Comparison of ENCODE assay signal across 8 mouse cellular contexts in genomic region chr12:102756304-102756703, GRCm38 (mm10). TPM values are rescaled to one million over a fixed set of nuclear protein-coding genes. Genes with fewer than 3 reads are reported as not detected.
DNase-seq lines count a peak whose midpoint lies in the region; ATAC-seq and TF ChIP-seq lines count a peak whose summit lies in the region.

No protein-coding gene starts in this region.

- H3K4me2 ChIP-seq in intestine, embryonic 14.5 days (ENCODE audit: low read length): peak overlapping the region; percentile 74
- peak overlapping the region; percentile 78 for H3K4me2 ChIP-seq in stomach, postnatal 0 days (replicated peaks; ENCODE audit: low read depth)

- peak; percentile 29 for DNase-seq in embryo, embryonic 10.5 days (ENCODE audit: low spot score)
- no peak for DNase-seq in embryo, embryonic 10 days (ENCODE audit: low spot score)
- DNase-seq in CD8-positive naive resting alpha-beta T cell, adult 2 months (ENCODE audit: low read depth in 2 of 2, low spot score in 2 of 2): peak; percentile 54 to 68
- DNase-seq in embryo, embryonic 11 days: peak; percentile 19
- DNase-seq in intestine, embryonic 14.5 days (ENCODE audit: low spot score): no peak
- peak; percentile 56 for DNase-seq in lung, postnatal 36 days
- DNase-seq in stomach, postnatal 0 days (ENCODE audit: low spot score): peak; percentile 55
- no peak for DNase-seq in gastrocnemius, postnatal 25 days

- TF ChIP-seq CTCF in stomach, postnatal 0 days (IDR thresholded peaks at IDR 0.05; ENCODE audit: low read depth): peak; percentile 66

- TF ChIP-seq EP300 in stomach, postnatal 0 days (optimal IDR thresholded peaks at IDR 0.05): no peak

- ATAC-seq in intestine, embryonic 14.5 days (replicated peaks; ENCODE audit: low FRiP score, low TSS enrichment, low read depth): no peak
- no peak for ATAC-seq in stomach, postnatal 0 days (ENCODE audit: low FRiP score, low TSS enrichment)

- no peaks in the 10 kb centered on the region for H3K9me3 ChIP-seq in intestine, embryonic 14.5 days (ENCODE audit: control insufficient read depth, low read length)
- H3K9me3 ChIP-seq in stomach, postnatal 0 days (ENCODE audit: control insufficient read depth, low read length): no peaks in the 10 kb centered on the region

- H3K27ac ChIP-seq in intestine, embryonic 14.5 days (ENCODE audit: low read depth): no peak overlapping the region
- H3K27ac ChIP-seq in stomach, postnatal 0 days (replicated peaks): no peak overlapping the region

- peaks cover 10% of the 10 kb centered on the region; the same call in 1 of the 2 replicates for H3K4me1 ChIP-seq in intestine, embryonic 14.5 days (replicated peaks; ENCODE audit: control insufficient read depth, insufficient read depth, low read length)
- no peaks in the 10 kb centered on the region; the same call in 1 of the 2 replicates for H3K4me1 ChIP-seq in stomach, postnatal 0 days (replicated peaks; ENCODE audit: control insufficient read depth, insufficient read depth)

- H3K9ac ChIP-seq in intestine, embryonic 14.5 days (ENCODE audit: low read length): no peak overlapping the region
- no peak overlapping the region; the same call in 1 of the 2 replicates for H3K9ac ChIP-seq in stomach, postnatal 0 days (ENCODE audit: low read length)

- WGBS in intestine, embryonic 14.5 days: 80% methylated on average over 7 of the region's 7 CpGs
- 74% methylated on average over 7 of the region's 7 CpGs for WGBS in stomach, postnatal 0 days

- H3K27me3 ChIP-seq in intestine, embryonic 14.5 days (replicated peaks; ENCODE audit: control insufficient read depth, insufficient read depth, low read length): no peaks in the 10 kb centered on the region
- no peaks in the 10 kb centered on the region for H3K27me3 ChIP-seq in stomach, postnatal 0 days (ENCODE audit: control insufficient read depth, insufficient read depth, low read length)

- H3K4me3 ChIP-seq in intestine, embryonic 14.5 days (ENCODE audit: low read depth, low read length): peak overlapping the region; percentile 83
- H3K4me3 ChIP-seq in stomach, postnatal 0 days (ENCODE audit: low read depth, low read length): peak overlapping the region; percentile 89

- peaks cover 5% of the 10 kb centered on the region; the same call in 1 of the 2 replicates for H3K36me3 ChIP-seq in intestine, embryonic 14.5 days (ENCODE audit: control insufficient read depth, insufficient read depth, low read length)
- H3K36me3 ChIP-seq in stomach, postnatal 0 days (ENCODE audit: control insufficient read depth, insufficient read depth, low read length): no peaks in the 10 kb centered on the region

RNA-seq across cellular contexts. Expression of gene Gm28051, which starts 1.3 kb away (rescaled TPM):
- not detected in 2 replicates for polyA plus RNA-seq in intestine, embryonic 14.5 days (2014; fragmentation: Nextera tagmentation; extraction: Ambion mirVana)
- polyA plus RNA-seq in stomach, postnatal 0 days (2015; fragmentation: Nextera tagmentation; extraction: Ambion mirVana): not detected in 2 replicates
- total RNA-seq in gastrocnemius, postnatal 25 days (2021): not detected

RNA-seq across cellular contexts. Expression of gene Gon7, which starts 1.3 kb away (rescaled TPM):
- polyA plus RNA-seq in intestine, embryonic 14.5 days (2014; fragmentation: Nextera tagmentation; extraction: Ambion mirVana): 26.5 and 30.4 TPM in 2 replicates
- 13.6 and 14.7 TPM in 2 replicates for polyA plus RNA-seq in stomach, postnatal 0 days (2015; fragmentation: Nextera tagmentation; extraction: Ambion mirVana)
- total RNA-seq in gastrocnemius, postnatal 25 days (2021): 10 to 100 TPM in 1 of 2 experiments, 1 to 10 TPM in 1; 6.5 to 10.1 TPM

RNA-seq across cellular contexts. Expression of gene Ubr7, which starts 1.5 kb away (rescaled TPM):
- polyA plus RNA-seq in intestine, embryonic 14.5 days (2014; fragmentation: Nextera tagmentation; extraction: Ambion mirVana): 45.7 and 50.9 TPM in 2 replicates
- 16.1 and 16.3 TPM in 2 replicates for polyA plus RNA-seq in stomach, postnatal 0 days (2015; fragmentation: Nextera tagmentation; extraction: Ambion mirVana)
- 10 to 100 TPM; 12.8 to 13.1 TPM for total RNA-seq in gastrocnemius, postnatal 25 days (2021)

RNA-seq across cellular contexts. Expression of gene Gm20604, which starts 2.2 kb away (rescaled TPM):
- 24.2 TPM in 2 replicates for polyA plus RNA-seq in intestine, embryonic 14.5 days (2014; fragmentation: Nextera tagmentation; extraction: Ambion mirVana)
- 10.3 and 10.6 TPM in 2 replicates for polyA plus RNA-seq in stomach, postnatal 0 days (2015; fragmentation: Nextera tagmentation; extraction: Ambion mirVana)
- 1 to 10 TPM; 2.6 to 3.3 TPM for total RNA-seq in gastrocnemius, postnatal 25 days (2021)

RNA-seq across cellular contexts. Expression of gene Tmem251, which starts 12.7 kb away (rescaled TPM):
- 12.6 and 14.7 TPM in 2 replicates for polyA plus RNA-seq in intestine, embryonic 14.5 days (2014; fragmentation: Nextera tagmentation; extraction: Ambion mirVana)
- polyA plus RNA-seq in stomach, postnatal 0 days (2015; fragmentation: Nextera tagmentation; extraction: Ambion mirVana): 10.5 and 10.9 TPM in 2 replicates
- total RNA-seq in gastrocnemius, postnatal 25 days (2021): 1 to 10 TPM; 1.8 to 2.9 TPM

Comparison
In these comparisons a context has a peak if more than half of its experiments do, and no peak if none do; other contexts are left out.
1. DNase-seq: peak in embryo, embryonic 10.5 days (single experiment), CD8-positive naive resting alpha-beta T cell, adult 2 months (2 of 2), embryo, embryonic 11 days (single experiment), lung, postnatal 36 days (single experiment) and stomach, postnatal 0 days (single experiment); none in embryo, embryonic 10 days (single experiment), intestine, embryonic 14.5 days (single experiment) and gastrocnemius, postnatal 25 days (single experiment).